Mouse (Mus musculus) heart, postnatal 0 days (tissue): Measurements from ENCODE around the gene Sfrp5. TPM values are rescaled to one million over a fixed set of nuclear protein-coding genes. Genes with fewer than 3 reads are reported as not detected.

ENCODE experiments used
- ATAC-seq: fragments of 200-750 bp; cut with Nextera tagmentation; 2 replicates; pipeline ENCODE4 v1.8.0; 2017; ENCODE audit warnings: low read depth, moderate number of reproducible peaks, moderate library complexity; ENCODE audit not compliant: insufficient read depth
- DNase-seq: peaks from one replicate; pipeline ENCODE4 v3.0.0-alpha.2; 2016; ENCODE audit warnings: low spot score
- H3K27ac ChIP-seq: fragments of 300-500 bp; sonication (generic); 2 replicates; pipeline ENCODE4 v1.5.1; 2014; ENCODE audit warnings: low read depth, mild to moderate bottlenecking
- H3K27me3 ChIP-seq: fragments of 300-500 bp; sonication (generic); 2 replicates; pipeline ENCODE4 v1.6.1; 2014; ENCODE audit warnings: low read length, mixed read lengths; ENCODE audit not compliant: control insufficient read depth, insufficient read depth
- H3K36me3 ChIP-seq: fragments of 300-500 bp; sonication (generic); replicated peaks from 2 replicates; pipeline ENCODE4 v1.6.1; 2014; ENCODE audit warnings: low read length, mixed read lengths; ENCODE audit not compliant: control insufficient read depth, insufficient read depth
- H3K4me1 ChIP-seq: fragments of 300-500 bp; sonication (generic); 2 replicates; pipeline ENCODE4 v1.6.1; 2014; ENCODE audit warnings: antibody characterized with exemption; ENCODE audit not compliant: control insufficient read depth, insufficient read depth
- H3K4me2 ChIP-seq: fragments of 300-500 bp; sonication (generic); 2 replicates; pipeline ENCODE4 v1.6.1; 2014; ENCODE audit warnings: low read depth, mild to moderate bottlenecking, low read length, moderate library complexity
- H3K4me3 ChIP-seq: fragments of 300-500 bp; sonication (generic); 2 replicates; pipeline ENCODE4 v1.5.1; 2014; ENCODE audit warnings: low read depth, low read length
- H3K9ac ChIP-seq: fragments of 300-500 bp; sonication (generic); replicated peaks from 2 replicates; pipeline ENCODE4 v1.6.1; 2014; ENCODE audit warnings: low read depth, low read length, mixed read lengths
- H3K9me3 ChIP-seq: fragments of 300-500 bp; sonication (generic); replicated peaks from 2 replicates; pipeline ENCODE4 v1.6.1; 2016; ENCODE audit warnings: low read length; ENCODE audit not compliant: control insufficient read depth
- CTCF ChIP-seq: IDR thresholded peaks from 2 replicates; pipeline ENCODE4 v1.5.1; 2016; ENCODE audit warnings: antibody characterized with exemption, control low read depth, low read depth
- EP300 ChIP-seq: IDR thresholded peaks from 2 replicates; pipeline ENCODE4 v1.6.1; 2016; ENCODE audit warnings: antibody characterized with exemption, low read depth
- WGBS: fragments of 180-500 bp; shearing (Covaris S2); extraction: QIAGEN DNeasy Blood & Tissue Kit; methylation state at CpG from one replicate; pipeline ENCODE4 v1.1.7; 2014; 5-methylcytosine and 5-hydroxymethylcytosine counted together
- polyA plus RNA-seq: library from polyadenylated mRNA; unstranded; fragments of >200 nt; fragmentation: Nextera tagmentation; extraction: Ambion mirVana; gene quantifications from 2 replicates; pipeline ENCODE4 v1.2.1, GENCODE M21; 2015
- total RNA-seq: library from RNA; depleted of rRNA; stranded (reverse); fragments of >200 nt; gene quantifications from 2 replicates; pipeline ENCODE4 v1.2.3, GENCODE M21; 2014; ENCODE audit warnings: low replicate concordance

The Sfrp5 gene
- total and polyA plus RNA-seq, 2 experiments from 2014 or later = 1.7 to 4.9 TPM

GRCm38 (mm10) chr19:42229499-42230287 lies 27.6 kb upstream of the Sfrp5 start:
- Histone ChIP-seq H3K9ac (no peak overlapping the region), H3K9me3 (no peaks in the 10 kb centered on the region), H3K36me3 (no peaks in the 10 kb centered on the region), H3K27ac (no peak overlapping the region), H3K4me3 (no peak overlapping the region), H3K4me2 (no peak overlapping the region), H3K27me3 (no peaks in the 10 kb centered on the region), H3K4me1 (no peaks in the 10 kb centered on the region)
- DNase-seq = no peak
- 72% methylated on average over 17 of the region's 17 CpGs for WGBS
- no peak for ATAC-seq
- TF ChIP-seq EP300 (no peak), CTCF (no peak)

DNA sequence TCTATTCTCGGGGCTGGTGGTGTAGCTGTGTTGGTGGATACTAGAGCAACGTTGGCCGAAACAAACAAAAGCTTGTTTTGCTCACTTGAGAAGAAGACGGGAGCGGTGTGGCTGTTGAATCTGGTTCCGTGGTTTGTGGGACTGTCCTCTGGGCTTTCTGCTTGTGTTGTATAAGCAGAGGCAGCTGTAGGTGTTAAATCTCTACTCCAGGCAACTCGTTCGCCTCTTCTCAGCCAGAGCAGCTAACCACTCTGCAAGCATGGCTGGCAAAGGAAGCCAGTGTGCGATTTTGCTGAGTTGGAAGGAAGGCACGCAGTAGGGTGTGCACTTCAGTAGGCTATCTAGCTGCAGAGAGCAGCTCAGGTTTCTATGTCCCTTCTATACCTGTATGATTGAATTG lies 24.4 kb upstream of the Sfrp5 start:
- no peaks in the 10 kb centered on the region for H3K27me3 ChIP-seq
- WGBS = 71% methylated on average over 10 of the region's 10 CpGs
- no peaks in the 10 kb centered on the region for H3K36me3 ChIP-seq
- no peak overlapping the region for H3K9ac ChIP-seq
- no peaks in the 10 kb centered on the region for H3K4me1 ChIP-seq
- TF ChIP-seq EP300 (no peak), CTCF (no peak)
- H3K4me2 ChIP-seq = no peak overlapping the region
- H3K9me3 ChIP-seq = no peaks in the 10 kb centered on the region
- no peak overlapping the region for H3K4me3 ChIP-seq
- DNase-seq (no peak), ATAC-seq (no peak)
- H3K27ac ChIP-seq = no peak overlapping the region

- Histone ChIP-seq H3K27me3 (no peaks in the 10 kb centered on the region), H3K27ac (no peak overlapping the region), H3K4me3 (no peak overlapping the region), H3K4me2 (no peak overlapping the region), H3K9me3 (no peaks in the 10 kb centered on the region), H3K36me3 (no peaks in the 10 kb centered on the region), H3K4me1 (no peaks in the 10 kb centered on the region), H3K9ac (no peak overlapping the region)
- TF ChIP-seq CTCF (peak; percentile 78), EP300 (no peak)
- DNase-seq = peak; percentile 27
- WGBS = 3% methylated on average over 2 of the region's 2 CpGs
- peak; percentile 17; the same call in 1 of the 2 replicates for ATAC-seq
These were observed 15.3 kb upstream of the Sfrp5 start for GRCm38 (mm10) chr19:42217374-42217763.

DNA sequence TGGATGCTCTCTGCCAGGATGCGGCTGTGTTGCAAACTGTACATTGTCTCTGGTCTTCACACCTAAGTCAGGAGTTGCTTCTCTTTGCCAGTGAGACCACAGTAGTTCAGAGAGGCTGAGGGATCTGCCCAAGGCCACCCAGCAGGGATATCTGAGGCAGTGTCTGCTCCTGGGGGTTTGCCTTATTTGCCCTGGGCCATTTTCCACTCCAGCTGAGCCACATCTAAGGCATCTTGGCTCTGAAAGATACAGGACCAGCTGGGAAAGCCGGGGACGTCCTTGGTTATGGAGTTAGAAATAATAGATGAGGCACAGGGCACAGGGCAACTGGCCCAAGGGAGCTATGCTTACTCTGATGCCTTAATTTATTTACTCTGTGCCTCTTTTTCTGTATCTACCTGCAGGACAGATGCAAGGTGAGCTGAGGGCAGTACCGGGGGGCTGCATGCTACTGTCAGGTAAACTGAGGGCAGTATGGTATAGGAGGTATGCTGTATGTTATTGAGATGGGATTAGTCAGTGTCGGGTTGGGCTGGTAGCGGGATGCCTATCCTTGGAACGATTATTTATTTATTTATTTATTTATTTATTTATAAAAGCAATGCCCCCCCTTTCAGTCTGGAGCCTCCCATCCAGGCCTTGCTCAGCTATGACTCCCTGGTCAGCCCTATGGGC lies 14.8 kb upstream of the Sfrp5 start:
- DNase-seq (no peak), ATAC-seq (no peak)
- Histone ChIP-seq H3K4me1 (peaks cover 4% of the 10 kb centered on the region; the same call in 1 of the 2 replicates), H3K27me3 (no peaks in the 10 kb centered on the region), H3K36me3 (no peaks in the 10 kb centered on the region), H3K27ac (no peak overlapping the region), H3K9ac (no peak overlapping the region), H3K9me3 (no peaks in the 10 kb centered on the region), H3K4me2 (no peak overlapping the region), H3K4me3 (no peak overlapping the region)
- 69% methylated on average over 7 of the region's 7 CpGs for WGBS
- TF ChIP-seq EP300 = no peak
- TF ChIP-seq CTCF = no peak

DNA sequence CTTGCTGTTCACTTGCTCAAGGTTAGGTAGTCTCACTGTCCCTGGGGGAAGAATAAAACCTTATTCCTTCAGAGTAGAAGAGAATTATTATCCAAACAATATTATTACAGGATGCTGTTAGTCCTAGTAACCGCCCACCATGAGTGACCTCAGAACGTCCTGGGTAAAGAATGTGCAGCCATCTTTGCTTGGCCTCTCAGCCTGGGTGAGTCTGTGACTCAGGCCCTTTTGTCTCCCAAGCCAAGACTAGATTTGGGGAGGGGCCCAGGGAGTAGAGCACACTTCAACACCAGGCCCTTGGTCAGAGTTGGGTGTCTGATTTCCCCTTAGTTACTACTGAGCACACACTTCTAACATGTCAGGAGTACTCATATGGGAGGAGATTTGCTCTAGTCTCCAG lies 12.5 kb upstream of the Sfrp5 start:
- no peak for DNase-seq
- H3K9me3 ChIP-seq = no peaks in the 10 kb centered on the region
- TF ChIP-seq EP300 (no peak), CTCF (no peak)
- 0 out of 2 replicates have a peak, but pooled peaks cover 2% of the 10 kb centered on the region for H3K27me3 ChIP-seq
- no peak overlapping the region for H3K9ac ChIP-seq
- ATAC-seq = no peak
- H3K4me2 ChIP-seq = no peak overlapping the region
- no peak overlapping the region for H3K4me3 ChIP-seq
- no peak overlapping the region for H3K27ac ChIP-seq
- peaks cover 6% of the 10 kb centered on the region; the same call in 1 of the 2 replicates for H3K4me1 ChIP-seq
- H3K36me3 ChIP-seq = no peaks in the 10 kb centered on the region
- 59% methylated on average over 2 of the region's 2 CpGs for WGBS
